Mouse (Mus musculus): ENCODE data around the gene Utp6.
A peak's percentile ranks its signal among the peaks of the same experiment; 100 is the strongest.

Utp6 gene

GRCm38 (mm10) chr11:79961346-79962124, 655 bp downstream of the Utp6 start:
- peak; percentile 8 for DNase-seq

- DNase-seq = no peak
Measured at GRCm38 (mm10) chr11:79947265-79947664, 14.9 kb downstream of the Utp6 start.

- DNase-seq = no peak
Measured at GRCm38 (mm10) chr11:79943601-79944000, 18.6 kb downstream of the Utp6 start.

GRCm38 (mm10) chr11:79943136-79943535, 19.1 kb downstream of the Utp6 start:
- no peak for DNase-seq

GRCm38 (mm10) chr11:79935766-79936165, 26.4 kb downstream of the Utp6 start:
- DNase-seq = no peak

GRCm38 (mm10) chr11:79922766-79923165, 39.4 kb downstream of the Utp6 start:
- no peak for DNase-seq

- no peak for DNase-seq
Measured at GRCm38 (mm10) chr11:79922157-79922556, 40.0 kb downstream of the Utp6 start.

GRCm38 (mm10) chr11:79920505-79921025, 41.6 kb downstream of the Utp6 start:
- DNase-seq = no peak

- DNase-seq = peak; percentile 70 to 84
Measured at GRCm38 (mm10) chr11:79919685-79920504, 42.3 kb downstream of the Utp6 start.

GRCm38 (mm10) chr11:79915696-79916349, 46.4 kb downstream of the Utp6 start:
- no peak for DNase-seq

- no peak for DNase-seq
Measured at GRCm38 (mm10) chr11:79908600-79909483, 53.3 kb downstream of the Utp6 start.

GRCm38 (mm10) chr11:79906920-79907319, 55.3 kb downstream of the Utp6 start:
- DNase-seq = no peak

- DNase-seq = no peak
Measured at GRCm38 (mm10) chr11:79902881-79903481, 59.2 kb downstream of the Utp6 start.

GRCm38 (mm10) chr11:79901146-79901545, 61.0 kb downstream of the Utp6 start:
- DNase-seq = no peak

GRCm38 (mm10) chr11:79892259-79892658, 69.9 kb downstream of the Utp6 start:
- no peak for DNase-seq

GRCm38 (mm10) chr11:79890822-79891221, 71.4 kb downstream of the Utp6 start:
- DNase-seq = no peak

GRCm38 (mm10) chr11:79886961-79887360, 75.2 kb downstream of the Utp6 start:
- no peak for DNase-seq

GRCm38 (mm10) chr11:79886395-79886794, 75.8 kb downstream of the Utp6 start:
- no peak for DNase-seq

- DNase-seq = peak; percentile 70 to 88
Measured at GRCm38 (mm10) chr11:79885713-79886393, 76.3 kb downstream of the Utp6 start.

- peak in 1 of 2 experiments; percentile 36 for DNase-seq
Measured at GRCm38 (mm10) chr11:79884784-79885183, 77.4 kb downstream of the Utp6 start.

Data from kidney, adult 8-10 months (tissue).